Mouse (Mus musculus) ES-E14 (cell line): ENCODE data around the gene 2300002M23Rik. TPM values are rescaled to one million over a fixed set of nuclear protein-coding genes. Genes with fewer than 3 reads are reported as not detected.

Experiments used
- DNase-seq: peaks from one replicate; pipeline ENCODE4 v3.0.0-alpha.2; 2013; ENCODE audit warnings: low read depth, low spot score
- H3K27ac ChIP-seq: 2 replicates; pipeline ENCODE4 v1.5.1; 2012; ENCODE audit warnings: low read depth, mild to moderate bottlenecking, low read length, moderate library complexity, mixed read lengths; ENCODE audit not compliant: poor library complexity, insufficient read depth, severe bottlenecking
- H3K36me3 ChIP-seq: 2 replicates; pipeline ENCODE4 v1.6.1; 2012; ENCODE audit warnings: mild to moderate bottlenecking, low read length, moderate library complexity, mixed read lengths; ENCODE audit not compliant: control insufficient read depth, poor library complexity, insufficient read depth, severe bottlenecking
- H3K4me1 ChIP-seq, 2 experiments: fragments of 150-350 bp in 1 of 2; sonication (generic) in 1 of 2; 2 replicates each; pipeline ENCODE4 v1.6.1; 2012; ENCODE audit warnings: low read length in 2 of 2, mild to moderate bottlenecking in 1 of 2, mixed read lengths in 1 of 2; ENCODE audit not compliant: control insufficient read depth in 2 of 2, insufficient read depth in 2 of 2, poor library complexity in 1 of 2
- H3K4me3 ChIP-seq, 2 experiments: fragments of 150-350 bp in 1 of 2; sonication (generic) in 1 of 2; 2 replicates each; pipeline ENCODE4 v1.5.1; 2012; ENCODE audit warnings: low read length in 2 of 2, low read depth in 1 of 2, mild to moderate bottlenecking in 1 of 2, mixed read lengths in 1 of 2; ENCODE audit not compliant: insufficient read depth in 1 of 2, poor library complexity in 1 of 2, severe bottlenecking in 1 of 2
- H3K9ac ChIP-seq: 2 replicates; pipeline ENCODE4 v1.6.1; 2012; ENCODE audit warnings: low read depth, mild to moderate bottlenecking, low read length, mixed read lengths; ENCODE audit not compliant: poor library complexity, insufficient read depth, severe bottlenecking
- H3K9me3 ChIP-seq: fragments of 150-350 bp; sonication (generic); 2 replicates; pipeline ENCODE4 v1.6.1; 2012; ENCODE audit warnings: low read depth, mild to moderate bottlenecking, low read length; ENCODE audit not compliant: control insufficient read depth, insufficient read depth
- CHD2 ChIP-seq: IDR thresholded peaks from 2 replicates; pipeline ENCODE4 v1.6.1; 2014; ENCODE audit warnings: mild to moderate bottlenecking, low read depth, low read length, inconsistent platforms
- HCFC1 ChIP-seq: IDR thresholded peaks from 2 replicates; pipeline ENCODE4 v1.6.1; 2012; ENCODE audit warnings: low read length, inconsistent platforms, borderline replicate concordance; ENCODE audit not compliant: insufficient read depth
- MAFK ChIP-seq: IDR thresholded peaks from 2 replicates; pipeline ENCODE4 v1.6.1; 2014; ENCODE audit warnings: mild to moderate bottlenecking, low read depth, low read length, inconsistent platforms; ENCODE audit not compliant: insufficient read depth
- ZC3H11A ChIP-seq: IDR thresholded peaks from 2 replicates; pipeline ENCODE4 v1.6.1; 2012; ENCODE audit warnings: low read depth, mild to moderate bottlenecking, inconsistent platforms, low read length, borderline replicate concordance
- ZNF384 ChIP-seq: IDR thresholded peaks from 2 replicates; pipeline ENCODE4 v1.6.1; 2012; ENCODE audit warnings: low read depth, low read length, inconsistent platforms
- in situ Hi-C, 2 experiments: fragments of 600-800 bp; cut with MboI; formaldehyde crosslinking; loops; one replicate each; pipeline ENCODE4 v1.15.1; 2025; ENCODE audit warnings: low sequenced_read_pairs in 2 of 2, inconsistent platforms in 1 of 2; ENCODE audit not compliant: unreplicated experiment in 2 of 2
- total RNA-seq: library from RNA; depleted of rRNA; stranded (reverse); fragments of 300-350 nt; gene quantifications from 2 replicates; pipeline ENCODE4 v1.2.3, GENCODE M21; 2012

2300002M23Rik gene
- total RNA-seq, 1 experiment: 0.22 TPM

DNA sequence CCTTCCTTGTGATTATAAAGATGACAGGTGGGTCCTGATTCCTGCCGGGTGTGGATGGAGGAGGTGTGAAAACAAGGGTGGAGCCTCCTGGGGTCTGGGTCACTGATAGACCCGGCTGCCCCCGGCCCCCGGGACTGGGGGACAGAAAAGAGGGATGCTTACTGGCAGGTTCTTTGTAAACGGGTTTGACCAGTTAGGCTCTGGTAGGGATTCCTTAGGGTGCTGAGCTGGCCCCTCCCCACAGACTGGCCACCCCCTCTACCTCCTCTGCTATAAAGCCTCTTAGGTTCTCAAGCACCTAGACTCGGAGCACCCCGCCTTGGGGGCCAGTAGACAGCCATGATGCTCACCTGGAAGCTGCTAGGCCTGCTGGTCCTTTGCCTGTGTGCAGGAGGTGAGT is 34.3 kb upstream of the 2300002M23Rik start, which contains the start of gene Psors1c2:
TSS of gene Psors1c2 (plus strand) at position 301 of the 400 bp plus-strand sequence.
- H3K4me1 ChIP-seq: peaks cover 4 to 38% of the 10 kb centered on the region in 2 experiments; a peak in 3 of 4 replicates
- in situ Hi-C loops: no loop called here
- peak within 1 kb of the TSS; percentile 58; the same call in 1 of the 2 replicates for H3K27ac ChIP-seq
- H3K4me3 ChIP-seq: no peak within 1 kb of the TSS
- no peak within 1 kb of the TSS; the same call in 1 of the 2 replicates for H3K9ac ChIP-seq
- no peaks in the 10 kb centered on the region for H3K9me3 ChIP-seq
- no peak for DNase-seq
- no peak for TF ChIP-seq ZC3H11A
- no peak for TF ChIP-seq HCFC1
- no peak for TF ChIP-seq MAFK
- no peak for TF ChIP-seq ZNF384
- TF ChIP-seq CHD2: no peak
- peaks cover 12% of the 10 kb centered on the region for H3K36me3 ChIP-seq

DNA sequence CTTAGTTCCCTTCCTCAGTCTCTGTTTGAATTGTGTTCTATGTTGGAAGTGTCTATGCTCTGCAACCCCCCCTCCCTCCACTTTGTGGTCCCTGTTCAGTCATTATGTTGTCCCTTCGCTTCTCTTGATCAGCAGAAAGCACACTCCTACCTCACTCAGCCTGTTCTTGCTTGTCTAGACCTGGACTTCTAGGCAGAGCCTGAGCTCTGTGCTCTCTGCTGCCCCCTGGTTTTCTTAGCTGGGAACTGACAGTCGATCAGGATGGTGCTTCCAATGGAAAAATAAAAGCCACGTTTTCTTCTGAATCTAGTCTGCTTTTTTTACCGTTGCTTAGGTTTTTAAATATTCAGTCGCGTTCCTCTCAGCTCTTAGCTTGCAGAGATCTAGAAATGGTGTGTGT is 32.9 kb upstream of the 2300002M23Rik start:
- no peak for DNase-seq
- Histone ChIP-seq H3K27ac (no peak overlapping the region), H3K36me3 (peaks cover 4% of the 10 kb centered on the region), H3K9ac (peak overlapping the region; percentile 46; the same call in 1 of the 2 replicates), H3K4me1 (peaks cover 4 to 40% of the 10 kb centered on the region in 2 experiments; a peak in 3 of 4 replicates), H3K9me3 (no peaks in the 10 kb centered on the region), H3K4me3 (no peak overlapping the region)
- TF ChIP-seq MAFK (no peak), ZC3H11A (peak; percentile 28; the same call in 1 of the 2 replicates), CHD2 (no peak)
- in situ Hi-C loops: no loop called here

DNA sequence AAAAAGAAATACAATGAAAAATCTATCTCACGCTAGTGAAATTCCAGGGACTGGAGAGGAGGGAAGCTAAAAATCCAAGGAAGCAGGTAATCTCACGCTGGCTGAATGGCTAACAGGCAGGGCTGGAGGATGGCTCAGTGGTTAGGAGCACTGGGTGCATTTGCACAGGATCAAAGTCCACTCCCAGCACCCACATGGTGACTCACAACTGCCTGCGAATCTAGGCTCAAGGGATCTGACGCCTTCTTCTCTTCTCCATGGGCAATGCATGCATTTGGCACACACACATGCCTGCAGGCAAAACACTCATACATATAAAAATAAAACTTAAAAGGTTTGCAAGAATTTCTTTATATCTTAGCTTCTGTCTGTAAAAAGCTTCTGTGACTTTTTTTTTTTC is 29.8 kb upstream of the 2300002M23Rik start:
- H3K36me3 ChIP-seq: no peaks in the 10 kb centered on the region
- peaks cover 2 to 23% of the 10 kb centered on the region in 2 experiments; a peak in 3 of 4 replicates for H3K4me1 ChIP-seq
- no peak overlapping the region for H3K27ac ChIP-seq
- no peaks in the 10 kb centered on the region for H3K9me3 ChIP-seq
- no peak overlapping the region for H3K9ac ChIP-seq
- in situ Hi-C loops: no loop called here
- H3K4me3 ChIP-seq: no peak overlapping the region
- TF ChIP-seq CHD2 (no peak), MAFK (no peak), ZNF384 (no peak), HCFC1 (no peak), ZC3H11A (no peak)
- DNase-seq: no peak

DNA sequence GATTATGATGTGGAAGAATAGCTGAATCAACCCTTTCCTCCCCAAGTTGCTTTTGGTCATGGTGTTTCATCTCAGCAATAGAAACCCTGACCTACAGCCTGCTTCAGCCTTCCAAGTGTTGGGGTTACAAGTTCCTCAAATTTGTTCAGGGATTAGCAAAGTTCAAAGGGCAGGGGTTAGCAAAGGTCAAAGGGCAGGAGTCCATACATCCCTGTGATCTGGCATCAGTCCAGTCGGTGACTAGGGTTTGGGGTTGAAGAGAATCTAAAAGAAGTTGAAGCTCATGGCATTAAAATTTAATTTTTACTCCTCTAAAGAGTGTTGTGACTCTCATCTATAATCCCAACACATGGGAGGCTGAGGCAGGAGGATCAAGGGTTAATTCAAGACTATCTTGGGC is 28.8 kb upstream of the 2300002M23Rik start:
- Histone ChIP-seq H3K36me3 (no peaks in the 10 kb centered on the region), H3K27ac (no peak overlapping the region), H3K4me1 (peaks cover under 1 to 17% of the 10 kb centered on the region in 2 experiments; a peak in 3 of 4 replicates), H3K9ac (no peak overlapping the region), H3K9me3 (no peaks in the 10 kb centered on the region), H3K4me3 (no peak overlapping the region)
- DNase-seq: no peak
- TF ChIP-seq HCFC1: no peak
- no peak for TF ChIP-seq MAFK
- no peak for TF ChIP-seq ZNF384
- TF ChIP-seq CHD2: no peak
- no peak for TF ChIP-seq ZC3H11A
- in situ Hi-C loops: no loop called here

DNA sequence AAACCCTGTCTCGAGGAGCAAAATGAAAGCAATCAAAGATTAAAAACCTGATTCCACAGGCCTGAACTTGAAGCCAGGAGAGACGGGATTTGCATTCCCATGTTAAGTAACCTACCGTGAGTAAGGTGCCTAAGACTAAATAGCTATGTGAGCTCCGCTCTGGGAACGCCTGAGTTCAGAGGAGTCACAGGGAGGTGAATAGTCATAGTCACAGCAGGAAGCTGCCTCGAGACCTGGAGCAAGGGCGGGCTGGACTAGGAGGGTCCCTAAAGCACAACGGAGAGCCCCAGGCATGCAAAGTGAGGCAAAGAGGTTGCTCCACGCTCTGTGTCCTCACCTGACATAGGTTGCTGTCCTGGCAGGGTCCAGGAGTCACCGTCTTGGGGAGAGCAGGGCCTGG is 27.7 kb upstream of the 2300002M23Rik start:
- H3K36me3 ChIP-seq: no peaks in the 10 kb centered on the region
- H3K9me3 ChIP-seq: no peaks in the 10 kb centered on the region
- in situ Hi-C loops: no loop called here

More for the DNA sequence above, 27.7 kb upstream of the 2300002M23Rik start:
- no peak overlapping the region for H3K4me3 ChIP-seq
- TF ChIP-seq ZC3H11A (no peak), MAFK (no peak), ZNF384 (no peak), CHD2 (no peak), HCFC1 (no peak)
- H3K9ac ChIP-seq: 0 out of 2 replicates have a peak overlapping the region, but pooled peaks have one; percentile 10
- H3K4me1 ChIP-seq: peaks cover 6 to 13% of the 10 kb centered on the region in 2 experiments; a peak in 3 of 4 replicates
- DNase-seq: no peak
- H3K27ac ChIP-seq: no peak overlapping the region
